Mouse (Mus musculus): Measurements from ENCODE around the gene Mark3.

GRCm38 (mm10) chr12:111667421-111667820 lies 93.1 kb downstream of the Mark3 start:
- TF ChIP-seq TAL1 (IDR thresholded peaks at IDR 0.05; ENCODE audit: low read length) (no peak), GATA1 (IDR thresholded peaks at IDR 0.05; ENCODE audit: low read length) (no peak)

All from erythroblast, embryonic 14.5 days (primary cell).